Mouse (Mus musculus) small intestine, adult 2 months (tissue): ENCODE data around the gene Slc1a3. TPM values are rescaled to one million over a fixed set of nuclear protein-coding genes. Genes with fewer than 3 reads are reported as not detected.
"Not testable (repeated sequence)": the region's sequence is repeated elsewhere in the genome, so short reads cannot be mapped to it uniquely, and the experiment has no call there.

Source experiments
- H3K27ac ChIP-seq: fragments of 200-500 bp; 2 replicates; pipeline ENCODE4 v1.5.1; 2012; ENCODE audit warnings: low read depth, low read length, control low read depth, inconsistent platforms; ENCODE audit not compliant: insufficient read depth
- H3K27me3 ChIP-seq: fragments of 200-500 bp; 2 replicates; pipeline ENCODE4 v1.6.1; 2012; ENCODE audit warnings: mild to moderate bottlenecking, moderate library complexity, low read length, inconsistent platforms; ENCODE audit not compliant: control insufficient read depth, insufficient read depth
- H3K36me3 ChIP-seq: fragments of 200-500 bp; 2 replicates; pipeline ENCODE4 v1.6.1; 2012; ENCODE audit warnings: mild to moderate bottlenecking, low read length, control low read depth, inconsistent platforms; ENCODE audit not compliant: control insufficient read depth, insufficient read depth
- H3K4me1 ChIP-seq: fragments of 200-500 bp; 2 replicates; pipeline ENCODE4 v1.6.1; 2012; ENCODE audit warnings: low read length, inconsistent platforms, mixed read lengths; ENCODE audit not compliant: control insufficient read depth, insufficient read depth, insufficient read length
- H3K4me3 ChIP-seq: fragments of 200-500 bp; 2 replicates; pipeline ENCODE4 v1.5.1; 2012; ENCODE audit warnings: low read depth, mild to moderate bottlenecking, control low read depth, inconsistent platforms, low read length, moderate library complexity
- CTCF ChIP-seq: fragments of 200-500 bp; IDR thresholded peaks from 2 replicates; pipeline ENCODE4 v1.5.1; 2012; ENCODE audit warnings: low read depth, mild to moderate bottlenecking, control low read depth, inconsistent platforms, low read length, moderate library complexity, mixed read lengths; ENCODE audit not compliant: insufficient replicate concordance, insufficient read length; ENCODE audit errors: extremely low read depth
- POLR2A ChIP-seq: fragments of 200-500 bp; IDR thresholded peaks from 2 replicates; pipeline ENCODE4 v1.6.1; 2012; ENCODE audit warnings: low read depth, mild to moderate bottlenecking, control low read depth, inconsistent platforms, low read length, moderate library complexity
- WGBS: fragments of 180-500 bp; shearing (Covaris S2); methylation state at CpG from one replicate; pipeline ENCODE4 v1.1.7; 2018; 5-methylcytosine and 5-hydroxymethylcytosine counted together
- polyA plus RNA-seq: library from polyadenylated mRNA; depleted of rRNA; stranded (reverse); fragments of >200 nt; gene quantifications from 2 replicates; pipeline ENCODE4 v1.2.3, GENCODE M21; 2012

Slc1a3 gene
- polyA plus RNA-seq, 1 experiment = 0.87 TPM

DNA sequence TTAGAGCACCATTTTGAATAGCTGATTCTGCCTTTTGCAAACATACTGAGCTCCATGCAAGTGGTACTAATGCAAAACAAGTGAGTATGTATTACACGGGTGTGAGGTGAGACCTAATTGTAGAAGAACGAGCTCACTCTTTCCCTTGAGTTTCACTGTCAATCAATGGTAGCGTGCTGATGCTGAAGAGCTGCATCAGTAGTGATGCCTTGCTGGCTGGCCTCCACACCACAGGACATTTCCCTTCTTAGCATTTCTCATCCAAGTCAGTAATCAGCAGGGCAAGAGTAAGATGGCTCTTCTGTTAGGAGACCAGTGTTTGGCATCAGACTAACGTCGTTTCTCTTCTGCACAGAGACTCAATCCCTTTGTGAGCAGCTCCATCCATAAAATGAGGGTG, 4.0 kb downstream of the Slc1a3 start:
- H3K27me3 ChIP-seq = no peaks in the 10 kb centered on the region
- no peak overlapping the region for H3K27ac ChIP-seq
- H3K36me3 ChIP-seq = no peaks in the 10 kb centered on the region
- H3K4me3 ChIP-seq = no peak overlapping the region
- WGBS = 88% methylated on average over 5 of the region's 5 CpGs
- H3K4me1 ChIP-seq = peaks cover 2% of the 10 kb centered on the region; the same call in 1 of the 2 replicates
- no peak for TF ChIP-seq POLR2A
- TF ChIP-seq CTCF = no peak

GRCm38 (mm10) chr15:8706178-8706577, 4.4 kb downstream of the Slc1a3 start:
- Histone ChIP-seq H3K36me3 (no peaks in the 10 kb centered on the region), H3K4me3 (no peak overlapping the region), H3K27me3 (no peaks in the 10 kb centered on the region), H3K4me1 (peaks cover 2% of the 10 kb centered on the region; the same call in 1 of the 2 replicates), H3K27ac (no peak overlapping the region)
- no peak for TF ChIP-seq POLR2A
- TF ChIP-seq CTCF = no peak
- WGBS = 68% methylated on average over 4 of the region's 4 CpGs

- not testable (repeated sequence) for H3K36me3 ChIP-seq, H3K27me3 ChIP-seq, H3K4me3 ChIP-seq, H3K4me1 ChIP-seq, H3K27ac ChIP-seq
- WGBS = 100% methylated on average over 1 of the region's 1 CpGs
Measured at GRCm38 (mm10) chr15:8705560-8705959, 5.0 kb downstream of the Slc1a3 start.

GRCm38 (mm10) chr15:8697976-8698375, 12.6 kb downstream of the Slc1a3 start:
- H3K36me3 ChIP-seq = no peaks in the 10 kb centered on the region
- H3K27ac ChIP-seq = no peak overlapping the region
- H3K4me3 ChIP-seq = no peak overlapping the region
- no peaks in the 10 kb centered on the region for H3K4me1 ChIP-seq
- H3K27me3 ChIP-seq = no peaks in the 10 kb centered on the region
- TF ChIP-seq POLR2A (no peak), CTCF (no peak)
- WGBS = 74% methylated on average over 3 of the region's 3 CpGs

DNA sequence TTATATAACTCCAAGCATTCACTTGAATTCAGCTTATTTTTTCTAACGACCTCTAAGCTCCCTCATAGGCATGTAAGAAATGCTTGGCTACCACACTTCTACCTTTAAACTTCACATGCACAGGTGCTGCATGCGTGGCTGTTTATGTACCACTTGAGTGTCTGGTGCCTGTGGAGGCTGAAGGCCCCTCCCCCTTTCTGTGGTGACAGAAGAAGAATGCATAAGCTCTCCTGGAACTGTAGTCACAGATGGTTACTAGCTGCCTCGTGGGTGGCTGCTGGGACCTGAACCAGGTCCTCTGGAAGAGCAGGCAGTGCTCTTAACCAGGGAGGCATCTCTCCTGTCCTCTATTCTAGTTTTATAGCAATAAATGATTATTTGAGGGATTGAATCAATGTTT, 13.1 kb downstream of the Slc1a3 start:
- TF ChIP-seq CTCF = no peak
- TF ChIP-seq POLR2A = no peak

GRCm38 (mm10) chr15:8690141-8690540, 20.4 kb downstream of the Slc1a3 start:
- not testable (repeated sequence) for H3K27ac ChIP-seq, H3K36me3 ChIP-seq, H3K27me3 ChIP-seq, H3K4me1 ChIP-seq, H3K4me3 ChIP-seq
- 83% methylated on average over 6 of the region's 6 CpGs for WGBS

More for the DNA sequence above, 13.1 kb downstream of the Slc1a3 start:
- no peaks in the 10 kb centered on the region for H3K27me3 ChIP-seq
- no peak overlapping the region for H3K4me3 ChIP-seq
- H3K27ac ChIP-seq = no peak overlapping the region
- H3K4me1 ChIP-seq = no peaks in the 10 kb centered on the region
- H3K36me3 ChIP-seq = no peaks in the 10 kb centered on the region
- 68% methylated on average over 3 of the region's 3 CpGs for WGBS

- Histone ChIP-seq H3K36me3 (no peaks in the 10 kb centered on the region), H3K27ac (no peak overlapping the region), H3K4me3 (no peak overlapping the region), H3K27me3 (no peaks in the 10 kb centered on the region), H3K4me1 (no peaks in the 10 kb centered on the region)
- TF ChIP-seq POLR2A (no peak), CTCF (no peak)
- WGBS = 94% methylated on average over 4 of the region's 4 CpGs
Measured at GRCm38 (mm10) chr15:8686846-8687245, 23.7 kb downstream of the Slc1a3 start.

DNA sequence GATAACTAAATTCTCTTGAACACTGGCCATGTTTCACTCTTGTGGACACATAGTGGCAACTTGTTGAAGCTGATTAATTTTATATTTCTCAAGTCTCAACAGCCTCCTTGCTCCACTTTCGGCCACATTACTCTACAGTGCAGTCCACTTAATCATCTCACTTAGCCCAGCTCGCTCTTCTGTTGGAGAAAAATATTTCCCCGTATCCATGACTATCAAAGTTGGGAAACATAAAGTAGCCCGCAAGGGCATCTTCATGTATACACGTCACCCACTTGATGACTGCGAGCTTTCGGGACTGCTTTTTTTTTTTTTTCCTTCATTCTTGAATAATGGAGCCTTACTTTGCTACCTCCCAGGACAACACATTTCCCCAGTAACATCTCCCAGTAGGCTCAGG, 25.1 kb downstream of the Slc1a3 start:
- Histone ChIP-seq H3K27ac (no peak overlapping the region), H3K4me3 (no peak overlapping the region), H3K27me3 (no peaks in the 10 kb centered on the region), H3K36me3 (no peaks in the 10 kb centered on the region), H3K4me1 (no peaks in the 10 kb centered on the region)
- WGBS = 93% methylated on average over 7 of the region's 7 CpGs
- no peak for TF ChIP-seq POLR2A
